Mouse (Mus musculus): ENCODE measurements around the gene Parp16.
"Not testable (repeated sequence)": the region's sequence is repeated elsewhere in the genome, so short reads cannot be mapped to it uniquely, and the experiment has no call there.

Gene Parp16

GRCm38 (mm10) chr9:65178336-65179213 lies 16.6 kb upstream of the Parp16 start:
- DNase-seq (ENCODE audit: low spot score) = peak; percentile 74

- no peak for DNase-seq (ENCODE audit: low spot score)
Observed at GRCm38 (mm10) chr9:65179817-65180624, 15.1 kb upstream of the Parp16 start.

- peak; percentile 86 for DNase-seq (ENCODE audit: low spot score)
Observed at GRCm38 (mm10) chr9:65188599-65188998, 6.6 kb upstream of the Parp16 start.

- DNase-seq (ENCODE audit: low spot score) = no peak
Observed at GRCm38 (mm10) chr9:65190306-65190705, 4.8 kb upstream of the Parp16 start.

GRCm38 (mm10) chr9:65191389-65191754 lies 3.8 kb upstream of the Parp16 start:
- no peak for DNase-seq (ENCODE audit: low spot score)

GRCm38 (mm10) chr9:65191755-65192469 lies 3.2 kb upstream of the Parp16 start:
- DNase-seq (ENCODE audit: low spot score) = no peak

- no peak for DNase-seq (ENCODE audit: low spot score)
Observed at GRCm38 (mm10) chr9:65193214-65193613, 1.9 kb upstream of the Parp16 start.

GRCm38 (mm10) chr9:65195621-65195981 lies 448 bp downstream of the Parp16 start:
- no peak for DNase-seq (ENCODE audit: low spot score)

GRCm38 (mm10) chr9:65195982-65196737 lies 1.0 kb downstream of the Parp16 start:
- no peak for DNase-seq (ENCODE audit: low spot score)

- peak; percentile 98 for DNase-seq (ENCODE audit: low spot score)
Observed at GRCm38 (mm10) chr9:65196738-65197569, 1.8 kb downstream of the Parp16 start.

- no peak for DNase-seq (ENCODE audit: low spot score)
Observed at GRCm38 (mm10) chr9:65197826-65198225, 2.7 kb downstream of the Parp16 start.

GRCm38 (mm10) chr9:65199723-65200122 lies 4.6 kb downstream of the Parp16 start:
- DNase-seq (ENCODE audit: low spot score) = no peak

- no peak for DNase-seq (ENCODE audit: low spot score)
Observed at GRCm38 (mm10) chr9:65200606-65201005, 5.5 kb downstream of the Parp16 start.

GRCm38 (mm10) chr9:65201021-65201380 lies 5.8 kb downstream of the Parp16 start:
- DNase-seq (ENCODE audit: low spot score) = no peak

- peak; percentile 93 for DNase-seq (ENCODE audit: low spot score)
Observed at GRCm38 (mm10) chr9:65201381-65202164, 6.4 kb downstream of the Parp16 start.

GRCm38 (mm10) chr9:65202165-65202754 lies 7.1 kb downstream of the Parp16 start:
- no peak for DNase-seq (ENCODE audit: low spot score)

- DNase-seq (ENCODE audit: low spot score) = no peak
Observed at GRCm38 (mm10) chr9:65205049-65205815, 10.1 kb downstream of the Parp16 start.

GRCm38 (mm10) chr9:65207041-65207815 lies 12.1 kb downstream of the Parp16 start:
- not testable (repeated sequence) for DNase-seq (ENCODE audit: low spot score)

All from testis, postnatal 10 days (tissue).